Mouse (Mus musculus) kidney, embryonic 16.5 days (tissue): ENCODE results near the gene Selenow. TPM values are rescaled to one million over a fixed set of nuclear protein-coding genes. Genes with fewer than 3 reads are reported as not detected.
A peak's percentile ranks its signal among the peaks of the same experiment; 100 is the strongest.

ENCODE experiments used
- ATAC-seq: fragments of 200-750 bp; cut with Nextera tagmentation; 2 replicates; pipeline ENCODE4 v1.8.0; 2017; ENCODE audit warnings: moderate TSS enrichment; ENCODE audit not compliant: low FRiP score, low TSS enrichment
- H3K27ac ChIP-seq: fragments of 300-500 bp; sonication (generic); 2 replicates; pipeline ENCODE4 v1.5.1; 2014; ENCODE audit warnings: low read length
- H3K27me3 ChIP-seq: fragments of 300-500 bp; sonication (generic); 2 replicates; pipeline ENCODE4 v1.6.1; 2014; ENCODE audit warnings: low read length, control low read depth, mixed read lengths; ENCODE audit not compliant: insufficient read depth
- H3K36me3 ChIP-seq: fragments of 300-500 bp; sonication (generic); 2 replicates; pipeline ENCODE4 v1.6.1; 2014; ENCODE audit warnings: low read length, control low read depth, mixed read lengths; ENCODE audit not compliant: insufficient read depth
- H3K4me1 ChIP-seq: fragments of 300-500 bp; sonication (generic); 2 replicates; pipeline ENCODE4 v1.6.1; 2014; ENCODE audit warnings: low read length, control low read depth, mixed read lengths; ENCODE audit not compliant: insufficient read depth
- H3K4me2 ChIP-seq: fragments of 300-500 bp; sonication (generic); replicated peaks from 2 replicates; pipeline ENCODE4 v1.6.1; 2014; ENCODE audit warnings: low read depth, low read length
- H3K4me3 ChIP-seq: fragments of 300-500 bp; sonication (generic); 2 replicates; pipeline ENCODE4 v1.5.1; 2014; ENCODE audit warnings: mild to moderate bottlenecking, low read length
- H3K9ac ChIP-seq: fragments of 300-500 bp; sonication (generic); replicated peaks from 2 replicates; pipeline ENCODE4 v1.6.1; 2014; ENCODE audit warnings: low read length
- H3K9me3 ChIP-seq: fragments of 300-500 bp; sonication (generic); 2 replicates; pipeline ENCODE4 v1.6.1; 2016; ENCODE audit warnings: low read length, control low read depth
- WGBS: fragments of 180-500 bp; shearing (Covaris S2); extraction: QIAGEN DNeasy Blood & Tissue Kit; methylation state at CpG from one replicate; pipeline ENCODE4 v1.1.7; 2014; 5-methylcytosine and 5-hydroxymethylcytosine counted together
- polyA plus RNA-seq: library from polyadenylated mRNA; unstranded; fragments of >200 nt; fragmentation: Nextera tagmentation; extraction: Ambion mirVana; gene quantifications from 2 replicates; pipeline ENCODE4 v1.2.1, GENCODE M21; 2015

Gene Selenow
- polyA plus RNA-seq, 1 experiment from 2014 or later, result 690 TPM

DNA sequence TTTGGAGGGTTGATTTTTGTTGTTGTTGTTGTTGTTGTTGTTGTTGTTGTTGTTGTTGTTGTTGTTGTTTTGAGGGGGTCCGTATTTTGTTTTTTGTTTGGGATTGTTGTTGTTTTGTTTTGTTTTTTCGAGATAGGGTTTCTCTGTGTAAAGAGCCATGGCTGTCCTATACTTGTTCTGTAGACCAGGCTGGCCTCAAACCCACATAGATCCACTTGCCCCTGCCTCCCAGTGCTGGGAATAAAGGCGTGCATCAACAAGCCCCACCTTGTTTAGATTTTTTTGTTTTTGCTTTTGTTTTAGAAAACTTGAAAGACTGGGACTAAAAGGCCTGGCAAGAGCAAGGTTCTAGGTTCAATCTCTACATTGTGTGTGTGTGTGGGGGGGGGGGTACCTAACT lies 40.4 kb downstream of the Selenow start:
- ATAC-seq, result no peak
- H3K9ac ChIP-seq, result no peak overlapping the region
- no peak overlapping the region for H3K4me3 ChIP-seq
- WGBS, result 77% methylated on average over 3 of the region's 3 CpGs
- H3K27ac ChIP-seq, result no peak overlapping the region
- no peaks in the 10 kb centered on the region for H3K9me3 ChIP-seq
- no peak overlapping the region for H3K4me2 ChIP-seq
- no peaks in the 10 kb centered on the region for H3K4me1 ChIP-seq
- no peaks in the 10 kb centered on the region for H3K36me3 ChIP-seq
- no peaks in the 10 kb centered on the region for H3K27me3 ChIP-seq

DNA sequence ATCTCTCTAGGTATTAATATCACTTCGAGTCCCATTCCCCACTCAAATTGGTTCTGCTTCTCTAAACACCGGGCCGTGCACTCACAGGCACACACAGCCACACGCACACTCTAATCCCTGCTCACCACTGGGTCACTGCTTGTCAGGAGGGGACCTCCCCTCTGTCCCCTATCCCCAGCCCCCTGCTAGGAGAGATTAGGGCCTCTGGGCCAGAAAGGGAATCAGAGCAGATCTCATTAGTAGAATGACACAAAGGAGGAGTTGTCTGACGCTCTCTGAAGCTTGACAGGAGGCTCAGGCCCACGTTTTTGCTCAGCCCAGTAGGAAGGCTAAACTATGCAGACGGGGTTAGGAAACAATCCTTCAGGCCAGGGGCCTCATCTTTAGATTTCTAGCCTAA lies 40.8 kb downstream of the Selenow start:
- Histone ChIP-seq H3K36me3 (no peaks in the 10 kb centered on the region), H3K9me3 (no peaks in the 10 kb centered on the region), H3K4me2 (no peak overlapping the region), H3K4me1 (no peaks in the 10 kb centered on the region), H3K4me3 (no peak overlapping the region), H3K9ac (no peak overlapping the region), H3K27me3 (no peaks in the 10 kb centered on the region), H3K27ac (no peak overlapping the region)
- 0 out of 2 replicates have a peak, but pooled peaks have one; percentile 54 for ATAC-seq
- 18% methylated on average over 7 of the region's 7 CpGs for WGBS

DNA sequence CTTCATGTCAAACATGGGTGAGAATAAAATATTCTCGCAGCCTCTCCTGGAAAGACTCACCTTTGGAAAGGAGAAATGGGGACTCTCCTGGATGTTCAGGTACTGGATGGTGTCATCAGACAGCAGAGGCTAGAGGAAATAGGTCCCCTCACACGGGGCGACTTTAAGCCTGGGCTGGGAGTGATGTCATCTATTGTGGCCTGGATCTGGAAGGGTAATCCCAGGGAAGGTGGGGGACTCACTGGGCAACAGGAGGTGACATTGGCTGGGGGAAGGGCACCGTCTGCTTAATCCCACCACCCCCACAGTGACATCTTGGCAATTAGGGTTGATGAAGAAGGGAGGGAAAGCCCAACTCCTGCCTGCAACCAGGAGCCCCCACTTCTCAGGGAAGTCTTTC lies 42.4 kb downstream of the Selenow start, which contains the start of gene Crx:
Crx (minus strand) TSS at position 213 of the 400 bp plus-strand sequence.
- Histone ChIP-seq H3K9ac (no peak within 1 kb of the TSS), H3K4me3 (no peak within 1 kb of the TSS), H3K36me3 (no peaks in the 10 kb centered on the region), H3K27me3 (no peaks in the 10 kb centered on the region), H3K4me1 (no peaks in the 10 kb centered on the region), H3K27ac (no peak within 1 kb of the TSS), H3K9me3 (no peaks in the 10 kb centered on the region), H3K4me2 (no peak within 1 kb of the TSS)
- ATAC-seq, result no peak
- 46% methylated on average over 4 of the region's 4 CpGs for WGBS

Other genes with a start within 250 kb of the Selenow start
- gene Obox5, start 172.3 kb downstream of the Selenow start, polyA plus RNA-seq, result not detected in 2 replicates
- not detected in 2 replicates for gene Obox6, start 82.7 kb downstream of the Selenow start, polyA plus RNA-seq
- not detected in 2 replicates for gene Crx, start 42.4 kb downstream of the Selenow start, polyA plus RNA-seq
- gene Crxos, start 39.8 kb downstream of the Selenow start, polyA plus RNA-seq, result not detected in 2 replicates
- gene Nop53, start 23.7 kb upstream of the Selenow start, polyA plus RNA-seq, result 198 and 212 TPM in 2 replicates
- 36.8 and 37.9 TPM in 2 replicates for gene Ehd2, start 45.2 kb upstream of the Selenow start, polyA plus RNA-seq
- gene Bicra, start 125.5 kb upstream of the Selenow start, polyA plus RNA-seq, result 7.1 and 7.5 TPM in 2 replicates
- 0.04 and 0.09 TPM in 2 replicates for gene Zfp541, start 139.4 kb upstream of the Selenow start, polyA plus RNA-seq
- gene Napa, start 176.1 kb upstream of the Selenow start, polyA plus RNA-seq, result 215 and 220 TPM in 2 replicates
- 33.9 and 36.8 TPM in 2 replicates for gene Kptn, start 197.5 kb upstream of the Selenow start, polyA plus RNA-seq
- gene Slc8a2, start 207.4 kb upstream of the Selenow start, polyA plus RNA-seq, result 0.12 and 0.17 TPM in 2 replicates